In genomic region chr5:127756011-127756410, GRCm38 (mm10) we compare ENCODE assay signal across 22 mouse cellular contexts.
DNase-seq lines count a peak whose midpoint lies in the region; ATAC-seq and TF ChIP-seq lines count a peak whose summit lies in the region.
"Had no signal": no experiment of that assay in that cellular context is flagged by ENCODE, and none has a peak within 500 bp of the region (broad histone marks: within the 10 kb centered on the region; RNA-seq: fewer than 3 reads in every experiment).

No protein-coding gene starts in this region.

- H3K27me3 ChIP-seq in forebrain, embryonic 10.5 days (ENCODE audit: poor library complexity, severe bottlenecking), result no peaks in the 10 kb centered on the region
- no peaks in the 10 kb centered on the region; the same call in 1 of the 2 replicates for H3K27me3 ChIP-seq in forebrain, postnatal 0 days (ENCODE audit: insufficient read depth, low read length)
- H3K27me3 ChIP-seq in hindbrain, postnatal 0 days (ENCODE audit: insufficient read depth, low read length), result no peaks in the 10 kb centered on the region
- no peaks in the 10 kb centered on the region for H3K27me3 ChIP-seq in hindbrain, embryonic 16.5 days (replicated peaks; ENCODE audit: control insufficient read depth, insufficient read depth, low read length)
- H3K27me3 ChIP-seq: heart, embryonic 12.5 days; liver, embryonic 12.5 days; midbrain, embryonic 15.5 days; Patski had no signal

- H3K27ac ChIP-seq in forebrain, embryonic 10.5 days, result no peak overlapping the region
- no peak overlapping the region for H3K27ac ChIP-seq in forebrain, postnatal 0 days (ENCODE audit: low read depth, low read length)
- no peak overlapping the region for H3K27ac ChIP-seq in hindbrain, postnatal 0 days
- no peak overlapping the region for H3K27ac ChIP-seq in hindbrain, embryonic 16.5 days (ENCODE audit: low read depth, low read length)
- H3K27ac ChIP-seq: hindbrain, embryonic 14.5 days; layer of hippocampus, adult 2 months; liver, embryonic 12.5 days; midbrain, embryonic 15.5 days had no signal

- no peak overlapping the region for H3K4me3 ChIP-seq in forebrain, embryonic 10.5 days
- H3K4me3 ChIP-seq in forebrain, postnatal 0 days (ENCODE audit: low read depth, low read length), result no peak overlapping the region
- no peak overlapping the region for H3K4me3 ChIP-seq in hindbrain, postnatal 0 days (ENCODE audit: low read length)
- H3K4me3 ChIP-seq in hindbrain, embryonic 16.5 days (ENCODE audit: low read length), result no peak overlapping the region
- H3K4me3 ChIP-seq: heart, embryonic 12.5 days; layer of hippocampus, adult 2 months; liver, embryonic 12.5 days; midbrain, embryonic 15.5 days had no signal

- no peak overlapping the region for H3K9ac ChIP-seq in forebrain, postnatal 0 days
- no peak overlapping the region for H3K9ac ChIP-seq in hindbrain, postnatal 0 days (replicated peaks; ENCODE audit: low read length)
- no peak overlapping the region for H3K9ac ChIP-seq in hindbrain, embryonic 16.5 days (ENCODE audit: low read depth, low read length)
- H3K9ac ChIP-seq: heart, embryonic 12.5 days; hindbrain, embryonic 14.5 days; liver, embryonic 12.5 days; liver, postnatal 0 days; midbrain, embryonic 15.5 days had no signal

- no peaks in the 10 kb centered on the region for H3K36me3 ChIP-seq in forebrain, embryonic 10.5 days (replicated peaks)
- H3K36me3 ChIP-seq in forebrain, postnatal 0 days (ENCODE audit: insufficient read depth), result no peaks in the 10 kb centered on the region
- no peaks in the 10 kb centered on the region for H3K36me3 ChIP-seq in hindbrain, postnatal 0 days (ENCODE audit: insufficient read depth, low read length)
- no peaks in the 10 kb centered on the region for H3K36me3 ChIP-seq in hindbrain, embryonic 16.5 days (ENCODE audit: control insufficient read depth, insufficient read depth, low read length)
- H3K36me3 ChIP-seq: heart, embryonic 12.5 days; liver, embryonic 12.5 days; midbrain, embryonic 15.5 days had no signal

- no peak for TF ChIP-seq CTCF in forebrain, postnatal 0 days (IDR thresholded peaks at IDR 0.05; ENCODE audit: low read depth)
- TF ChIP-seq CTCF in hindbrain, postnatal 0 days (IDR thresholded peaks at IDR 0.05; ENCODE audit: low read depth), result no peak

- WGBS in forebrain, embryonic 10.5 days, result 92% methylated on average over 3 of the region's 3 CpGs
- 78% methylated on average over 3 of the region's 3 CpGs for WGBS in forebrain, postnatal 0 days
- WGBS in hindbrain, postnatal 0 days, result 65% methylated on average over 3 of the region's 3 CpGs
- WGBS in hindbrain, embryonic 16.5 days, result 84% methylated on average over 3 of the region's 3 CpGs

- peak; percentile 9 for DNase-seq in forebrain, embryonic 10.5 days (ENCODE audit: extremely low spot score, low spot score)
- no peak for DNase-seq in forebrain, postnatal 0 days
- peak; percentile 40 for DNase-seq in hindbrain, postnatal 0 days (ENCODE audit: low spot score)
- peak; percentile 34 for DNase-seq in testis, postnatal 10 days (ENCODE audit: low spot score)
- no peak for DNase-seq in testis, postnatal 14 days (ENCODE audit: low spot score)
- no peak for DNase-seq in right cerebral cortex, postnatal 25 days
- DNase-seq: adrenal gland, postnatal 10 days; cerebellum, adult 18-20 months; cerebellum, postnatal 36 days; gastrocnemius, postnatal 14 days; kidney, adult 2 months; liver, postnatal 0 days; lung, postnatal 36 days; thymus, adult 2 months; thymus, postnatal 36 days had no signal

- ATAC-seq in forebrain, postnatal 0 days, result no peak
- ATAC-seq in hindbrain, postnatal 0 days, result peak; percentile 30; the same call in 1 of the 2 replicates
- ATAC-seq in hindbrain, embryonic 16.5 days, result no peak
- ATAC-seq: liver, embryonic 12.5 days; liver, postnatal 0 days; midbrain, embryonic 15.5 days; Patski had no signal

- peaks cover 9% of the 10 kb centered on the region for H3K4me1 ChIP-seq in forebrain, embryonic 10.5 days
- H3K4me1 ChIP-seq in forebrain, postnatal 0 days (ENCODE audit: insufficient read depth), result no peaks in the 10 kb centered on the region
- peaks cover 9% of the 10 kb centered on the region; the same call in 1 of the 2 replicates for H3K4me1 ChIP-seq in hindbrain, postnatal 0 days (ENCODE audit: insufficient read depth, low read length)
- H3K4me1 ChIP-seq in hindbrain, embryonic 16.5 days (ENCODE audit: control insufficient read depth, insufficient read depth, low read depth, low read length), result peaks cover 2% of the 10 kb centered on the region
- H3K4me1 ChIP-seq: heart, embryonic 12.5 days; liver, embryonic 12.5 days had no signal

- no peaks in the 10 kb centered on the region for H3K9me3 ChIP-seq in forebrain, embryonic 10.5 days
- no peaks in the 10 kb centered on the region for H3K9me3 ChIP-seq in forebrain, postnatal 0 days (ENCODE audit: low read length)
- H3K9me3 ChIP-seq in hindbrain, postnatal 0 days (ENCODE audit: low read length), result no peaks in the 10 kb centered on the region
- no peaks in the 10 kb centered on the region for H3K9me3 ChIP-seq in hindbrain, embryonic 16.5 days (ENCODE audit: control insufficient read depth, low read length)
- H3K9me3 ChIP-seq: heart, embryonic 12.5 days; midbrain, embryonic 15.5 days had no signal

- no peak overlapping the region for H3K4me2 ChIP-seq in forebrain, postnatal 0 days (ENCODE audit: low read depth)
- H3K4me2 ChIP-seq in hindbrain, postnatal 0 days (ENCODE audit: low read depth, low read length), result no peak overlapping the region
- H3K4me2 ChIP-seq in hindbrain, embryonic 16.5 days (ENCODE audit: low read length), result no peak overlapping the region
- H3K4me2 ChIP-seq: heart, embryonic 12.5 days; hindbrain, embryonic 14.5 days; liver, embryonic 12.5 days; midbrain, embryonic 15.5 days had no signal

Comparison
In these comparisons a context has a peak if more than half of its experiments do, and no peak if none do; other contexts are left out.
1. DNase-seq: peak in forebrain, embryonic 10.5 days (single experiment), hindbrain, postnatal 0 days (single experiment) and testis, postnatal 10 days (single experiment); none in forebrain, postnatal 0 days (single experiment), testis, postnatal 14 days (single experiment) and right cerebral cortex, postnatal 25 days (single experiment).